Mouse (Mus musculus): ENCODE data around the gene Ppp1r3e.

GRCm38 (mm10) chr14:54857891-54858290 is 19.5 kb downstream of the Ppp1r3e start:
- TF ChIP-seq POLR2A (IDR thresholded peaks at IDR 0.05; ENCODE audit: control insufficient read depth, low read depth, low read length) (no peak), CTCF (IDR thresholded peaks at IDR 0.05; ENCODE audit: control insufficient read depth, insufficient read depth, insufficient replicate concordance, low read depth, low read length) (no peak)
